Mouse (Mus musculus) bone marrow, adult 2 months (tissue): Measurements from ENCODE around the gene Alox15.

Experiments
- CTCF ChIP-seq: fragments of 200-500 bp; IDR thresholded peaks from 2 replicates; pipeline ENCODE4 v1.5.1; 2011; ENCODE audit warnings: low read length, control low read depth; ENCODE audit not compliant: control insufficient read depth, insufficient read depth
- POLR2A ChIP-seq: fragments of 200-500 bp; IDR thresholded peaks from 2 replicates; pipeline ENCODE4 v1.6.1; 2011; ENCODE audit warnings: low read depth, mild to moderate bottlenecking, control low read depth, low read length, borderline replicate concordance; ENCODE audit not compliant: control insufficient read depth

- TF ChIP-seq CTCF (no peak), POLR2A (no peak)
Measured at GRCm38 (mm10) chr11:70372396-70372795, 20.6 kb upstream of the Alox15 start.
